Mouse (Mus musculus) gastrocnemius, adult 18-20 months (tissue): ENCODE results near the gene Zfp69. TPM values are rescaled to one million over a fixed set of nuclear protein-coding genes. Genes with fewer than 3 reads are reported as not detected.
A peak's percentile ranks its signal among the peaks of the same experiment; 100 is the strongest.

ENCODE experiments used
- DNase-seq: peaks from one replicate; pipeline ENCODE4 v3.0.0; 2021; ENCODE audit warnings: low spot score
- long read RNA-seq, 2 experiments: library from polyadenylated mRNA; stranded (forward); transcript quantifications; one replicate each; pipeline ENCODE4 v2.0.0; 2021
- total RNA-seq, 2 experiments: library from RNA; stranded (reverse); gene quantifications; 2 replicates each; pipeline ENCODE4 v1.2.3; 2021

Zfp69 gene
- under 1 TPM; 0.53 to 0.66 TPM for total RNA-seq
- long read RNA-seq, experiment 1, partial matches to known transcripts, result 0 of 1 reads
- long read RNA-seq, experiment 1, other reads (novel, unspliced or antisense), result 1 of 1 reads
- long read RNA-seq, experiment 2, partial matches to known transcripts, result 0 of 1 reads
- long read RNA-seq, experiment 2, other reads (novel, unspliced or antisense), result 1 of 1 reads

DNA sequence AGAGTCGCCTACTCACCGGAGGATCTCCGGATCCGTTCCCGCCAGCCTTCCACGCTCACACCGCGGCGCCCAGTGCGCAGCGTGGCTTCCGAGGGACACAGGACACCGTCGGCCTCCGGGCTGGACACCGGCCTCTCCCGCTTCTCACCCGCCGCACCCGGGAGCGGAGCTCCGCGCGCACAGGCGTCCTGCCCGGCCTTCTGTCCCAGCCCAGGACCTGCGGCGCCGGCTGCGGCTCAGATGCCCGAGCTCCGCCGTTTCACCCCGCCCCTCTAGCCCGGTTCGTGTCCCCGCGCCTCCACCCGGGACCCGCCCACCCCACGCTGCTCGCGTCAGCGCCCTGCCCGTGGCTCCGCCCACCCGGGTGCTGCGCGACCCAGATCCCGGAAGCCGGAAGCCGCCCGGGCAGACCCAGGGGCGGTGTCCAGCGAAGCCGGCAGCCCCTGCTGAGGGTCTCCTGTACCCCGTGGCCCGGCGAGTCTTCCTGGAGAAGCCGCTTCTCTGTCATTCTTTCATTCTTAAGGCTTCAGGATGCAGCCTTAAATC, at the start of gene Zfp69:
TSS of gene Zfp69 (minus strand) at position 272 of the 546 bp plus-strand sequence.
- peak; percentile 87 for DNase-seq

DNA sequence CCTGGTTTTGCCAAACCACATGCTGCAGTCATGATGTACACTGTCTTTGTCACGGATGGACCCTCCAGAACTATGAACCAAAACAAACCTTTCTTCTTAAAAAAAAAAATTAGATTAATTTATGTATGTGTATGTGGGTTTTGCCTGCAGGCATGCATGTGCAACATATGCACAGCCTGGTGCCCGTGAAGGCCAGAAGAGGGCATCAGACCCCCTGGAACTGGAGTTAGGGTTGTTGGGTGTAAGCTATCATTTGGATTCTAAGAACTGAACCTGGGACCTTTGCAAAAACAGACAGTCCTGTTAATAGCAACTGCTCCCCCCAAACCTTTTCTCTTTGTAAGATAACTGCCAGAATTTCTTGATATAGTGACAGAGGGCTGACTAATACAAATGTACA, 49.5 kb upstream of the Zfp69 start:
- DNase-seq, result no peak

DNA sequence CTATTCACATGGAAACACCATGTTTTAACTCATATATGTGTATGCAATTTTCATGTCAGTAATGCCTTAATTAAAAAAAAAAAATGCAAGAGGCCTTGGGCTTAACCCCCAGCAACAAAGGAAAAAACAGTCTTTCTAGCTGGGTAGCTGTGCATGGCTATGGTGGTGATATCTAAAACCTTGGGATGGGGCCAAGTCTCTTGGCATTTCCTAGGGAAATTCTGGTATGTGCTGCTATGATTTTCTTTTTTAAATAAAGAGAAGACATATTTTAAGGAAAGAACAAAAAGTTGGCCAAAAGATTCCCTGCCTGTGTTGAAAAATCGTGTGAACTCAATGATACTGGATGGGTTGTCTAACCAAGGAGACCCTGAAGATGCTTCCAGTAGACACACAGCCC, 44.4 kb upstream of the Zfp69 start:
- DNase-seq, result no peak

DNA sequence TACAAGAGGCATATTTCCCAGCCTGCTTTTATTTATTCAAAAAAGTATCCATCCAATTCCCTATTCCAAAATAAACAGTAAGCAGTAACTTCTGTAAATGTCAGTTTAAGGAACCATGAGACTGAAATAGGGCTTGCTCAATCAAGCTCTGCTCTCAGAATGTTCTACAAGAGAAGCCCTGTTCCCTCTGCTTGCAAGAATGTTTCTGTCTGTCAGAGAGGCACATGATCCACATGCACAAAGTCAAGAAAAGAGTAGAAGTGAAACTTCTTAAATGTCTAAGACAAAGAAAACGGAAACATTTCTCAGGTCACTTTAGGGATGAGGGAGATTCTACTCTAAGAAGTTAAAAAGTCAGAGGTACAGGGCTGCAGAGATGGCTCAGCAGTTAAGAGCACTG, 41.5 kb upstream of the Zfp69 start:
- DNase-seq, result no peak

DNA sequence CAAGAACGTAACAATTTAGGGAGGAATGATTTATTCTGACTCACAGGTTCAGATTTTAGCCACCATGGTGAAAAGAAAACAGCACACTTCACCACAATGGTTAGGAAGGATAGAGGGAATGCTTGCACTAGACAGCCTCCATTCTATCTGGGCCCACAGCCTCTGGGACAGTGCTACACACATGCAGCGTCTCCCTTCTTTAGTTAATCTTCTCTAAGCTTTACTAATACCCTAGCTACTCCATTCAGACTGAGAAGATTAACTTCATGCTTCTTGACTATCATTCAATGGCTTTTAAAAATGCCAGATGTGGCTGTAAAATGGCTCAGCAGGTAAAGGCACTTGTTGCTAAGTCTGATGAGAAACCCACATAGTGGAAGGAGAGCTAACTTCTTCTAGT, 40.8 kb upstream of the Zfp69 start:
- DNase-seq, result no peak

DNA sequence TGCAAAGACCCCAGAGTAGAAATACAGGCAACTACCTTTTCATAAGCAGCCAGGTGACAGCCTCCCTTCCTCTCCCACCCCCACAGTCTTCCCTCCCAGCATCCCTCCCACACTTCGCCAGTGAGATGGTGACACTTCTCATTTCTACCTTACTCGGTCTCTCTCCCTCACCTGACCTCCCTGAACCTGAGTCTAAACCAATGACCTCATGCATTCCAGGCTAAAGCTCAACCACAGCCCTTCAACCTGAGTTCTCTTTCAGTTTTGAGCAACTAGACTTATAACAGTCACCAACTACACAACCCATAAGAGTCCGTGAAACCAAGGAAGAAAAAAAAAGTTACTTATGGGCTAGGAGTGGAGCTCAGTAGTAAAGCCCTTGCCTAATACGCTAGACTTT, 35.8 kb upstream of the Zfp69 start:
- no peak for DNase-seq

DNA sequence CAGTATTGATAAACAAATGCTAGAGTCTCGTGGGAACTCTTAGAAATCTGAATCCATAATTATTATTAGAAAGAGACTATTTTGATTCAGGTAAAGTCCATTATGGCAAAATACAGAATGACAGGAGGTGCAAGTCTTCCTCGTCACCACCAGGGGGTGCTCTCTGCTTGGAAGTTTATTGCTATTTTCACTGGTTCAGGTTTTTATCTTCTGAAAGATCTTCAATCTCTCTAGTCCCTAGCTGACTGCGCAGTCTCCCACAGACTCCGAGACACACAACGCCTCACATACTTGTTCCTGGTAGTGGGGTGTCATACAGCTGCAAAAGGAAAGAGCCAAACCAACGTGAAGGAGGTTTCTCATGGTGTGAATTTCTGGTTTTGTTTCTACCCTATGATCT, 34.9 kb upstream of the Zfp69 start:
- DNase-seq, result peak; percentile 31

DNA sequence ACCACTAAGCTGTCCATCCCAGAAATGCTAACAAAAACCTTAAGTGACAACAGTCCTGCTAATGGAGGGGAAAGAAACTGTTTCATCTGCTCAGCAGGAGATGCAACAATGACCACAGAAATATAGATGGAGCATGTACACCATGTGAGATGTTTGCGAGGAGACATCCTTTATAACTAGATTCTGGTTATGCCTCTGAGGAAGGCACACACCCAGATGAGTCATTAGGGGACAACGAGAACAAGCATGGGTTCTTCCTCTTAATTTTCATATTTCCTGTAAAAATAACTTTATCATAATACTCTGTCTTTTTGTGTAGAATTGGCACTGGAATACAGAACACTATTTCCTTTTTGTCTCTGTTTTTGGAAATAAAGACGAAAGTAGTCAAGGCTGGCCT, 26.7 kb upstream of the Zfp69 start:
- no peak for DNase-seq

DNA sequence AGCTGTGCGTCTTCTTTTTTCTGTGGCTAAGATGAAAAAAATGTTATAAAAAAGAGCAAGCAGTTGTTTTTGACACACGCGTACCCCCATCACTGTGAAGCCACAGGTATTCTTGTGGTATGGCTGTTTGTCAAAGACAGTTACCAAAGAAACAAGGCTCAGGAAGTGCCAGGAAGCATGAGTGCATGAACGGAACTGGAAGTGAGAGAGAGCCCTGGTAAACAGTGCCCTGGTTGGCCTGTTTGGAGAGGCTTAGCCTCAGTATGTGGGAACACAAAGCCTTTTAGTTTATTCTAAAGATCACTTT, 23.9 kb upstream of the Zfp69 start:
- no peak for DNase-seq

DNA sequence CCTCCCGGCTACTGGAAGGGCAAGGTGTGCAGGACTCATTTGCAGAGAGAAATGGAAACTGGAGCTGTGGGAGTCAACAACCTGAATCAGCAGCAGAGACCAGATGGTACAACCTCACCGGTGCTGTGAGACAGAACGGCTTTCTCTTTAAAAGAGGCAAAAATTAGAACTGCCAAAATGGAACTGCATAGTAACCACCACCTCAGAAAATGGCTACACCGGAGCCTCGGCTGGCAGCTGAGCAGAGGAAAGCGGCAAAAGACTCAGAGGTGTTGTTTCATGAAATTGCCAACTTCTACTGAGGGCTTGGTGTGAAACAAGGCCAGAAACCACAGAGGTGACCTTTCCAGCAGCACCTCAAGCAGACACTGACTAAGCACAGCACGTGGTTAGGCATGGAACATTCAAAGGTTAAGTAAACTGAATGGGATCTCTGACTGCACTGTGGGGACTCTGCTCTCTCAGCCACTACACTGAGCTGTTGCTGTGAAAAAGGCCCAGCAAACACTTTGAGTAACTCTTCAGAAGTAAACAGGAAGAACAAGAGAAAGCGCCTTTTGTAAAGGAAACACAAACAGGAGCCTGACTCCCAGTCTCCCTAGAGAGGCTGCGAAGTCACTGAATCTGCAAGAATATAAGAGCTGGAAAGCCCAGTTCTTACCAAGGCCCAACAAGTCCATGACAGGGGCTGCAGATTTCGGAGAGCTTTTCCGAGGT, 23.4 kb upstream of the Zfp69 start:
- DNase-seq, result no peak

DNA sequence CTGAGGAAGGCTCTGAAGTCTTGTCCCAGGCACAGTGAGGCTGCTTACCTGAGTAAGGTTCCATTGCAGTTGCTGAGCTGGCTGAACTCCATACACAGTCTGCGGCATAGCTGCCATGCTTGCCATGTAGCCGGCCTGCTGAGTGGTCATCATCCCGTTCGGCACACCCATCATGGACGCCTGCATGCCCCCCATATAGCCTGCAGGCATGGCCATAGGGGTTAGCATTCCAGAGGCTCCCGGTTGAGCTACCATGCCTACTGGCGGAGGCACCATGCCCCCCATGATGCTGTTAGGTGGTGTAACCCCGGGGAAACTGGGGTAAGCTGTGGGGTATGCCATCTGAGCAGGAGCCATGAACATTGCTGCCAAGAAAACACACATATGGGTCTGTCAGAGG, 20.3 kb upstream of the Zfp69 start:
- no peak for DNase-seq

DNA sequence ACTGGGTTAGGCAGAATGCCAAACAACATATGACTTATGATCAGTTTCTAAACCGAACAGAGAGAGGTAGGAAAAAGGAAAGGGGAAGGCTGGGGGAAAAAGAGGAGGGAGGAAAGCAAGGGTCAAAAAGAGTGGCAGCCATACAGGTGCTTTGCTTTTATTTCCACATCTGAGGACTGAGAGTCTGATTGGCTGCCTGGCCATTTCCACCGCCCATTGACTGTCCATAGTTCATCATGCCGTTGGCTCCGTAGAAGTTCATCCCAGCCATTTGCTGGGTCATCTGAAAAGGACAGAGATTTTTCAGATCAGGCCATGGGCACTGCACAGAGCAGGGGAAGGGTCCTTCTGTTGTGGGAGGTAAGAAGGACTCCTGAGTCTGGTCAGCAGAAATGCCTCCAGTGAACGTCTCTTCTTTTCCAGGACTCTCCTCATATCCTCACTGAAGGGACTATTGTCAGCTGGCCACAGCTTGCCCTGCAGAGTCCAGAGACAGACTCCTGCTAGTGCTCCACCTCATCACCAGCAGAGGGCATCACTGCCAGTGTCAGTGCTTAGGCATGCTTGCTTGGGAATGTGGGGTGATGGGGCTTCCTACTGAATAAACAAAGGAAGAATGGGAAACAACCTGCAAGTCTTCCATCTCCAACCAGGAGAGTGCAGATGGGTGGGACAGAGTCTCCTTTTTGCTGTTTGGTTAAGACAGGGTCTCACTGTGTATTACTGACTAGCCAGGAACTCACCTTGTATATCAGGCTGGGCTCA, 18.1 kb upstream of the Zfp69 start:
- no peak for DNase-seq

DNA sequence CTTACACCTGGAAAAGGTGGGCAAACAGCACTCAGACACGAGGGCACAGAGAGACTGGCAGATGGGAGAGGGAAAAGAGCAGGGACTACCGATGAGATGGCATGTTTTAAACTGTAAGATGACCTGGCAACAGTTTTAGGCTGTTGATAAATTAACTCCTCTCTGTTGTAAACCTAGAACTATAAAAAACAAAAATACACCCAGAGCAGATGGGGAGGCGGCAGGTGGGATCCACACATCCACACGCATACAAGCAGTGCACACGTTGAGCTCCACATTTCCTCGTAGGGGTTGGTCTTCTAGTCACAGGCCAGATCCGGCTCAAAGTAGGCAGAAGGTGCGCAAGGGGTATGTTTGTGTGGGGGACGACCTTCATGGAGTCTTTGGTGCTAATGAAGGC, 17.0 kb upstream of the Zfp69 start:
- DNase-seq, result no peak

DNA sequence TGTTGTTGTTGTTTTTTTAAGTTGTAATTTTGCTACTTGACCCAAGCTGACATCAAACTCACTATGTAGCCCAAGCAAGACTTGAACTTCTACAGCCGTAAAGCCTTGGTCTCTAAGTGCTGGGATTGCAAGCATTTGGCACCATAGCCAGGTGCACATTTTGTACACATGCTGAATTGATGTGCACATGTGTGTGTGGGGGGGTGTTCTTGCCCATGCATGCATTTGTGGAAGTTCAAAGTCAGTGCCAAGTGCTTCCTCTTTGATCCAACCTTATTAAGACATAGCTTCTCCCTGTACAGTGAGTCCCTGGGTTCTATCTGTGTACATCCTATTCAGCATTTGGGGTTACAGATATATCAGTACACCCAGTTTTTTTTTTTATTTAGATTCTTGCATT, 4.1 kb upstream of the Zfp69 start:
- DNase-seq, result no peak

DNA sequence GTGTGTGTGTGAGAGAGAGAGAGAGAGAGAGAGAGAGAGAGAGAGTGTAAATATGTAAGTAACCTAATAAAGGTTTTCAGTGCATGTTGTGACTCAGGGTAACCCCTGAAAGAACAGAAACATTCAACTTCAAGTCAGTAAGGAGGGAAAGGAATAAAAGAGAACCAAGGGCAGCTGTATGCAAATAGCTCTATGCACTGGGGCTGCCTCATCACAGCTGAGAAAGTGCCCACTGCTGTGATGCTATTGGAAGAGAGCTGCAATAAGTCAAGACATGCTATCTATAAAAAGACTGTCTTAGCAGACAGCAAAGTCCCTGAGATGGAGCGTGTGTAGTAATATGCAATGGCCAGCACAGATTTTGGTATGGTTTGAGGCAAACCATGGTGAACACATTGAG, 2.2 kb upstream of the Zfp69 start:
- no peak for DNase-seq

DNA sequence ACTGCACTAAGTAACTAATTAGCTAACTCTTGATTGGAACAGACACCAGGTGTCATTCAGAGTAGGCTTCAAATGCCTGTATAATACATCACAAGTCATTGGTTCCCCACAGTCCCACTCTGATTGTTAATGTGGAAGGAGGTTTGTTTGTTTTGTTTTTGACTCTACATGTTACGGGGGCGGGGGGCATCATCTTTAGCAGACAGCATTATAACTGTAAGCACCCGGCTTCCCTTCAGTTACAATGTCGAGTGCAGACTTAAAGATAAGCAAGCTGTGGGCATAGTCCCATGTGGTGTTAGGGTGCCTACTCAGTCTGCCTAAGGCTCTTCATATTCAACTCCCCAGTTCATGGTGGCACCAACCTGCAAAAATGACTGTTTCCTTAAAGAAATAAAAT, 1.5 kb upstream of the Zfp69 start:
- DNase-seq, result no peak

DNA sequence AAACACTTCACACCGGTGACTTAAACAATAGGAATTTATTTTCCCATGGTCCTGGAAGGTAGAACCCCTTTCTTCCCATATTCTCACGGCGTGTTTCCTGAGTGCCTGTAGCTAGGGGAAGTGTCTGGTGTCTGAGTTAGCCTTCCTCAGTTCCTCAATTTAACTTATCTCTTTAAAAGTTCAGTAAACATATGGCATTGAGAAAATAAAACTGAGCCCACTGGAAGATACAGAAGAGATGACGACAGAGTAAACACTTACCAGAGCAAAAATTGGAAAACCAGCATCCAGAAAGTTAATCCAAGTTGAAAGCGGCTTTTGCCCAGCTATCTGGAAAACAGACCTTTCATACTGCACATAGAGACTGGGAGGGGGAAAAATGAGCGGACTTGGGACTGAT, 664 bp upstream of the Zfp69 start:
- no peak for DNase-seq

DNA sequence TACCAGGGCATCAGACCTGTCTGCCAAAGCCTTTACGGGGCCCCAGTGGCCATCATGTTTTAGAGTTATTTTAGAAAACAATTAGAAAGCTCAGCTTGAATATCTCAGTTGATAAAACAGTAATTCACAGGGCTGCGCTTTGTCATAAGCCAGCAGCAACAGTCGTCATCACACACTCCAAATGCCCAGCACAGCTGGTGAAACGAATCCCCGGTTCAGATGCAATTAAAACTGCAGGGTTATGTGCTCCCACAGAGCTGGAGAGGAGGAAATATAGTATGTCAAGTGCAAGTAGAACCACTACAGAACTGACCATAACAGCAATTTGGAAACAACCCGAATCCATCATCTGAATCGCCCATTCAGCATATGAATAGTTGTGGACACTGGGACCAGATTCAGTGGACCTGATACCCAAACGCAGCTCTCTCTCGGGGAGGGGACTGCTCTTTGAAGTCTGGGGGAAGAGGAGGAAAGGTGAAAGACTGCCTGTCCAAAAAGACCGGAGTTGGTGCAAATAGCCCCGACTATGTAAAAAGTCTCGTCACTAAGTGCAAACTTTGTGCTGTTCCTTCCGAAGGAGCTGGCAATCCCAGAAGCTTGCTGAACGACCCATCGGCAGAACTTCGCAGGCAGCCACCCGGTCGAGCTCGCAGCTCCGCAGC, 604 bp downstream of the Zfp69 start:
- no peak for DNase-seq

DNA sequence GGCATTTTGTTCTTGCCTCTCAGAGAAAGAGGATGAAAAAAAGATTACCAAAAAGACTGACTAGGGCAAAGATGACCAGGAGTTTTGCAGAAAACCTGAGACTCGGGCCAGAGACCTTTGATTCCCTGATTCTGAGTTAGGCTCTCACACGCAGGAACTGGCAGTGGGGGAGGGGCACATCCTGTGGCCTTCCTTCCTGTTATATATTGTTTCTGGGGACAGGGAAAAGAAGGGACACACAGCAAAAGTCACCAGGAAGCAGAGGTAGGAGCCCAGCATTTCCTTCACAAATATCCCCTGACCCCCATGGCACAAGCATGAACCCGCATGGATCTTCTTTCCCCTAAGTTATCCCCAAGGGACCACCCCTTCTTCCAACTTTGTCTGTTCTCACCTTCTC, 2.6 kb downstream of the Zfp69 start:
- no peak for DNase-seq

DNA sequence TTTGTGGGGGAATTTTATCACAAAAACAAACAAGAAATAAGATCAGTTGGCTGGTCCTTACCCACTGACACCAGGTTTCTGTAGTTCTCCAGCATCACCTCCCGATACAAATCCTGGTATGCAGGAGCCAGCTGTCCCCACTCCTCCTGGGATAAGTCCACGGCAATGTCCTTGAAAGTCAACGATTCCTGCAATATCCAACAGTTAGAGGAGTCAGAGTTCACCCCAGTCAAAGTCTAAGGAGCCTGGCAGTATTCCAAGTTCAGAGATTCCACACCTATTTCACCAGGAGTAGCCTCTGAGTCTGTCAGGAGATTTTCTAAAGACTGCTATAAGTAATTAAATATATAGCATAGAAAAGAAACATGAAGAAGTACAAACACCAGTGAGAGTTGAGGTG, 16.5 kb downstream of the Zfp69 start:
- DNase-seq, result no peak

DNA sequence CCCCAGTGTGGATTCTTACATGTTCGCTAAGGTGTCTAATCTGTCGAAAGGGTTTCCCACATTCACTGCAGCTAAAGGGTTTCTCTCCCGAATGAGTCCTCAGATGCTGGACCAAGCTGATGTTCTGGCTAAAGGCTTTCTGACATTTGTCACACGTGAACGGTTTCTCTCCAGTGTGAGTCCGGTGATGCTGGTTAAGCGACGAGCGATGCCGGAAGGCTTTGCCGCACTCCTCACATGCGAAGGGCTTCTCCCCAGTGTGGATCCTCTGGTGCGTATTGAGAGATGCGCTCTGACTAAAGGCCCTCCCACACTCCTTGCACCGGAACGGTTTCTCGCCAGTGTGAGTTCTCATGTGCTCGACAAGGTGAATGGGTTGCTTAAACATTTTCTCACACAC, 20.8 kb downstream of the Zfp69 start:
- no peak for DNase-seq

DNA sequence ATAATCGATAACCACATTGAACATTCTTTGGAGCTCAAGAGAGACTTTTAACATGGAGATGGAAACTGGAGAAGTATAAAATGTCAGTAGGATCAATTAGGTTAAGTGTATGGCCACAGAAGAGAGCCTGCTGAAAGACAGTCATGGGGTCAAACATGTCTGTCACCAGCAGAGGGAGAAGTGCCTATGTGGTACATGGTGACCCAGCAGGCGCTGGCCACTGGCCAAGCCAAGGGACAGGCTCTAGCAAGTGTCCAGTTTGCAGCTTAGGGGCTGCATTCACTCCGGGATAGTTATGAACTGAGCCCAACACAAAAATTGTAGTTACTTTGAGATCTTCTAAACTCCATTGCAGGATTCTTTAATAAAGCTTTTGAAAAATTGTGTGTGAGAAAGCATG, 22.8 kb downstream of the Zfp69 start:
- no peak for DNase-seq
